Mouse (Mus musculus) liver, adult 2 months (tissue): ENCODE data around the gene Rpusd4. TPM values are rescaled to one million over a fixed set of nuclear protein-coding genes. Genes with fewer than 3 reads are reported as not detected.

Experiments used
- DNase-seq: peaks from one replicate; pipeline ENCODE4 v3.0.0-alpha.2; 2011; ENCODE audit warnings: low read depth, low spot score; ENCODE audit errors: extremely low read depth
- H3K27ac ChIP-seq: fragments of 200-500 bp; replicated peaks from 2 replicates; pipeline ENCODE4 v1.5.1; 2012; ENCODE audit warnings: low read depth, mild to moderate bottlenecking, control low read depth, inconsistent platforms, low read length; ENCODE audit not compliant: insufficient read depth
- H3K27me3 ChIP-seq: fragments of 200-500 bp; 2 replicates; pipeline ENCODE4 v1.6.1; 2012; ENCODE audit warnings: mild to moderate bottlenecking, moderate library complexity, low read length, inconsistent platforms; ENCODE audit not compliant: control insufficient read depth, insufficient read depth
- H3K36me3 ChIP-seq: fragments of 200-500 bp; 2 replicates; pipeline ENCODE4 v1.6.1; 2012; ENCODE audit warnings: low read length, inconsistent platforms; ENCODE audit not compliant: control insufficient read depth, insufficient read depth
- H3K4me1 ChIP-seq: fragments of 200-500 bp; 2 replicates; pipeline ENCODE4 v1.6.1; 2011; ENCODE audit warnings: low read length; ENCODE audit not compliant: control insufficient read depth, insufficient read depth
- H3K4me3 ChIP-seq: fragments of 200-500 bp; 2 replicates; pipeline ENCODE4 v1.5.1; 2011; ENCODE audit warnings: low read depth, mild to moderate bottlenecking, control low read depth, low read length, moderate library complexity; ENCODE audit not compliant: insufficient read depth
- H3K79me2 ChIP-seq: fragments of 200-500 bp; 2 replicates; pipeline ENCODE4 v1.6.1; 2012; ENCODE audit warnings: inconsistent platforms, mild to moderate bottlenecking, low read length, moderate library complexity; ENCODE audit not compliant: control insufficient read depth, insufficient read depth
- H3K9ac ChIP-seq: fragments of 200-500 bp; 2 replicates; pipeline ENCODE4 v1.6.1; 2012; ENCODE audit warnings: low read depth, mild to moderate bottlenecking, control low read depth, inconsistent platforms, low read length
- CTCF ChIP-seq: fragments of 200-500 bp; IDR thresholded peaks from 2 replicates; pipeline ENCODE4 v1.5.1; 2011; ENCODE audit warnings: low read depth, low read length, control low read depth
- POLR2A ChIP-seq: fragments of 200-500 bp; IDR thresholded peaks from 2 replicates; pipeline ENCODE4 v1.6.1; 2011; ENCODE audit warnings: low read length, control low read depth; ENCODE audit not compliant: insufficient read depth; ENCODE audit errors: extremely low read depth
- WGBS: fragments of 180-500 bp; shearing (Covaris S2); methylation state at CpG from one replicate; pipeline ENCODE4 v1.1.7; 2018; 5-methylcytosine and 5-hydroxymethylcytosine counted together
- polyA plus RNA-seq: library from polyadenylated mRNA; depleted of rRNA; stranded (reverse); fragments of >200 nt; gene quantifications from 2 replicates; pipeline ENCODE4 v1.2.3, GENCODE M21; 2012
- total RNA-seq: library from RNA; depleted of rRNA; stranded (reverse); fragments of >200 nt; gene quantifications from 2 replicates; pipeline ENCODE4 v1.2.3, GENCODE M21; 2014

Rpusd4 gene
- total and polyA plus RNA-seq, 2 experiments = 4.2 to 6.5 TPM

- Histone ChIP-seq H3K27me3 (no peaks in the 10 kb centered on the region), H3K4me3 (no peak overlapping the region), H3K4me1 (peaks cover 11% of the 10 kb centered on the region), H3K9ac (no peak overlapping the region), H3K79me2 (peaks cover 5% of the 10 kb centered on the region; the same call in 1 of the 2 replicates), H3K27ac (no peak overlapping the region; the same call in 1 of the 2 replicates), H3K36me3 (no peaks in the 10 kb centered on the region)
- peak; percentile 47 for DNase-seq
- no peak for TF ChIP-seq CTCF
- TF ChIP-seq POLR2A = no peak
- WGBS = 19% methylated on average over 2 of the region's 2 CpGs
Measured at GRCm38 (mm10) chr9:35263431-35263830, 4.2 kb upstream of the Rpusd4 start.

GRCm38 (mm10) chr9:35264509-35264908, 3.2 kb upstream of the Rpusd4 start:
- Histone ChIP-seq H3K27ac (no peak overlapping the region), H3K4me1 (peaks cover 11% of the 10 kb centered on the region), H3K4me3 (no peak overlapping the region), H3K27me3 (no peaks in the 10 kb centered on the region), H3K9ac (no peak overlapping the region), H3K36me3 (no peaks in the 10 kb centered on the region), H3K79me2 (peaks cover 5% of the 10 kb centered on the region; the same call in 1 of the 2 replicates)
- no peak for TF ChIP-seq POLR2A
- TF ChIP-seq CTCF = no peak
- 18% methylated on average over 3 of the region's 3 CpGs for WGBS
- DNase-seq = no peak

DNA sequence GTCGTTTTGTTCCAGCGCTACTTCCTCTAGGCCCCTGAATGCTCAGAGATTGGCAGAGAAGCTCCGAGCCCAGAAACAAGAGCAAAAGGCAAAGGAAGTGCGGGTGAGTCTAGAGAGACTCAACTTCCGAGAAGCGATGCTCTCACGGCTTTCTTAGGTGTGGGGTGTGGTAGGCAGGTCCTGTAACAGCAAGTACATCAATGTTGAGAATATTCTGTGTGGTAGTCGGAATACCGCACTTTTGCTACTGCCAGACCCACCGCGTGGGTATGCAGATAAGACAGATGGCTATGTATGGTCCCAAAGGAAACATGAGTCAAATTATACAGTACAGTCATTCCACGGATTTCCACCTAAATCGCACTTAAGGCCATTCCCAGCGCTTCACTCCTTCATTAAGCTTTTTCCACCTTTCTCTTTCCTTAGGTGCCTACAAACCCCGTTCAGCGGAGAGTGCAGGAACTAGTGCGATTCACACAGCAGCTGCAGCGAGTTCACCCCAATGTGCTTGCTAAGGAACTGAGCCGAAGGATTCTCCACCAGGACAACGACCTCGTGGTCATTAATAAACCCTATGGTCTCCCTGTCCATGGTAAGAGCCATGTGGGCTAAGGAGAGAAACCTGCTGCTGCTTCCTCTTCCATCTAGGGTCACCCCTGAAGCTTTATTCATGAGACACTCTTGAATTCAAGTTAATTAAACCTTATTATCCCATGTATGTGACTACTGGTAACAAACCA, 481 bp downstream of the Rpusd4 start:
- peaks cover 3% of the 10 kb centered on the region; the same call in 1 of the 2 replicates for H3K79me2 ChIP-seq
- peaks cover 8% of the 10 kb centered on the region for H3K4me1 ChIP-seq
- DNase-seq = no peak
- H3K27ac ChIP-seq = 0 out of 2 replicates have a peak overlapping the region, but pooled peaks have one; percentile 29
- H3K36me3 ChIP-seq = peaks cover 6% of the 10 kb centered on the region
- no peaks in the 10 kb centered on the region for H3K27me3 ChIP-seq
- WGBS = 3% methylated on average over 21 of the region's 21 CpGs
- peak overlapping the region; percentile 72 for H3K4me3 ChIP-seq
- peak overlapping the region; percentile 71 for H3K9ac ChIP-seq
- TF ChIP-seq POLR2A (no peak), CTCF (no peak)

DNA sequence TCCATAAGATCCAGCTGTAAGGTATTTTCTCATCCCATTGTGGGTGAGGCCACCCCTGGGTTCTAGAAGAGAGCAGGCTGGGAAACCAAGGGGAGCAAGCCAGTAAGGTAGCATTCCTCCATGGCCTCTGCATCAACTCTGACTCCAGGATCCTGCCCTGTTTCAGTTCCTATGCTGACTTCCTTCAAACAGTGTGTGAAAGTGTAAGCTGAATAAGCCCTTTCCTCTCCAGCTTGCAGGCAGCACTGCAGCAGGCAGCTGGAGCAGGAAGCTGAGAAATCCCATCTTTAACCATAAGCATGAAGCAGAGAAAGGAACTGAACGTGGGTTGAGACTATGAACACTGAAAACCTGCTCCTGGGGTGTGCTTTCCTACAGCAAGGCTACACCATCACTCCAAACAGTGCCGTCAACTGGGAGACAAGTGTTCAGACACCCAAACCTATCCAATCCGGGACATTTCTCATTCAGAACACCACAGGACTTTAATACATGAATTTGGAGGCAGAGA, 10.2 kb downstream of the Rpusd4 start:
- 72% methylated on average over 3 of the region's 3 CpGs for WGBS

GRCm38 (mm10) chr9:35278451-35278850, 10.8 kb downstream of the Rpusd4 start:
- no peak for TF ChIP-seq POLR2A
- no peaks in the 10 kb centered on the region for H3K79me2 ChIP-seq
- H3K4me3 ChIP-seq = no peak overlapping the region
- 72% methylated on average over 4 of the region's 4 CpGs for WGBS
- H3K36me3 ChIP-seq = peaks cover 22% of the 10 kb centered on the region
- H3K27ac ChIP-seq = no peak overlapping the region
- H3K9ac ChIP-seq = no peak overlapping the region
- H3K4me1 ChIP-seq = no peaks in the 10 kb centered on the region; the same call in 1 of the 2 replicates
- DNase-seq = no peak
- H3K27me3 ChIP-seq = no peaks in the 10 kb centered on the region

More for the DNA sequence above, 10.2 kb downstream of the Rpusd4 start:
- Histone ChIP-seq H3K27me3 (no peaks in the 10 kb centered on the region), H3K9ac (no peak overlapping the region), H3K4me3 (no peak overlapping the region), H3K36me3 (peaks cover 28% of the 10 kb centered on the region), H3K27ac (no peak overlapping the region), H3K79me2 (no peaks in the 10 kb centered on the region), H3K4me1 (no peaks in the 10 kb centered on the region; the same call in 1 of the 2 replicates)
- TF ChIP-seq CTCF (no peak), POLR2A (no peak)
- peak; percentile 23 for DNase-seq
